Comparison of ENCODE assay signal across 9 mouse cellular contexts in the genomic region with DNA sequence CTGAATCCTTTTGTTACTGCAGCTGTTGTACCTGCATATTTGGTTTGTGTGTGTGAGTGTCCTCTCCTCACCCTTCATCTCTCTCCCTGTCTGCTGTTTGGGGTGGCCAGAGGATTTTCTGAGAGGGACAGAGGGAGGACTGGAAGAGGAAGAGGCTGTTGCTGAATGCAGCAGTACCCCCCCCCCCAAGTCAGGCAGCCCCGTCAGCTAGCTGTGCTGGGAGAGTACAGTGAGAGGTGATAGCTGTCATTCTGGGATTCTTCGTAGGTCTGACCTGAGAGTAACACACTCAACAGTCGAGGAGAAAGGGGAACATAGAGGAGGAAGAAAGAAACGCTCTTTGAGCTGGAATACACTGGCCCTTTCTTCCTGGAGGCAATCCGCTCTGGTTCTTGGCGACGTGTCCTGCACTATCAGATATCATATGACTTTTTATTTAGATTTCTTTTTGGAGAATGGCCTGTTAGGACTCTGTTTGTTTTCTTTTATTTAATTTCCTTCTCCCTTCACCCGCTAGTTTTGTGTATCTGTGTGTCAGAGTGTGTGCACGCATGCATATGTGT.
DNase-seq lines count a peak whose midpoint lies in the region; ATAC-seq and TF ChIP-seq lines count a peak whose summit lies in the region.
"Had no signal": no experiment of that assay in that cellular context is flagged by ENCODE, and none has a peak within 500 bp of the region (broad histone marks: within the 10 kb centered on the region; RNA-seq: fewer than 3 reads in every experiment).

No protein-coding gene starts in this region.

- TF ChIP-seq CTCF in liver, postnatal 0 days (IDR thresholded peaks at IDR 0.05; ENCODE audit: low read depth) = no peak

- intact Hi-C loops in left cerebral cortex, postnatal 4 days (cut with DNase I) = no loop called here

- no peak for ATAC-seq in liver, postnatal 0 days
- no peak for ATAC-seq in embryonic facial prominence, embryonic 13.5 days (ENCODE audit: insufficient number of reproducible peaks, insufficient read depth, low FRiP score, low TSS enrichment, low read depth)
- ATAC-seq in hindbrain, embryonic 14.5 days (ENCODE audit: low FRiP score) = no peak
- ATAC-seq in neural tube, embryonic 15.5 days (ENCODE audit: low FRiP score) = no peak
- ATAC-seq in monocyte, adult 5-6 weeks (replicated peaks; ENCODE audit: insufficient number of reproducible peaks, low FRiP score, low TSS enrichment, poor library complexity, severe bottlenecking) = no peak
- ATAC-seq in CD4-positive, CD25-positive, alpha-beta regulatory T cell, adult 4 months = no peak

- TF ChIP-seq EP300 in liver, postnatal 0 days (IDR thresholded peaks at IDR 0.05; ENCODE audit: low read depth) = no peak

- H3K9me3 ChIP-seq in liver, postnatal 0 days (ENCODE audit: low read length) = no peaks in the 10 kb centered on the region
- H3K9me3 ChIP-seq in embryonic facial prominence, embryonic 13.5 days = no peaks in the 10 kb centered on the region
- no peaks in the 10 kb centered on the region for H3K9me3 ChIP-seq in hindbrain, embryonic 14.5 days (ENCODE audit: control insufficient read depth, low read length)
- no peaks in the 10 kb centered on the region for H3K9me3 ChIP-seq in neural tube, embryonic 15.5 days (replicated peaks)
- H3K9me3 ChIP-seq: megakaryocyte, embryonic 14.5 days had no signal

- 37% methylated on average over 9 of the region's 9 CpGs for WGBS in liver, postnatal 0 days (ENCODE audit: insufficient replicate concordance)
- 14% methylated on average over 9 of the region's 9 CpGs for WGBS in embryonic facial prominence, embryonic 13.5 days
- 16% methylated on average over 9 of the region's 9 CpGs for WGBS in hindbrain, embryonic 14.5 days
- WGBS in neural tube, embryonic 15.5 days = 12% methylated on average over 9 of the region's 9 CpGs

- H3K27me3 ChIP-seq in liver, postnatal 0 days (ENCODE audit: insufficient read depth, low read length) = no peaks in the 10 kb centered on the region
- peaks cover 6% of the 10 kb centered on the region; the same call in 1 of the 2 replicates for H3K27me3 ChIP-seq in embryonic facial prominence, embryonic 13.5 days
- H3K27me3 ChIP-seq in hindbrain, embryonic 14.5 days (ENCODE audit: control insufficient read depth, insufficient read depth, low read length) = no peaks in the 10 kb centered on the region
- no peaks in the 10 kb centered on the region for H3K27me3 ChIP-seq in neural tube, embryonic 15.5 days (replicated peaks)

- no peak overlapping the region for H3K9ac ChIP-seq in liver, postnatal 0 days (replicated peaks)
- 0 out of 2 replicates have a peak overlapping the region, but pooled peaks have one; percentile 52 for H3K9ac ChIP-seq in embryonic facial prominence, embryonic 13.5 days
- H3K9ac ChIP-seq in hindbrain, embryonic 14.5 days = peak overlapping the region; percentile 79
- peak overlapping the region; percentile 48 for H3K9ac ChIP-seq in neural tube, embryonic 15.5 days (replicated peaks)

- DNase-seq in liver, postnatal 0 days = no peak
- DNase-seq in liver = no peak
- DNase-seq in hindbrain, embryonic 14.5 days (ENCODE audit: low spot score) = peak; percentile 44
- DNase-seq in left cerebral cortex, postnatal 4 days = no peak

- H3K4me3 ChIP-seq in liver, postnatal 0 days (ENCODE audit: low read depth, low read length) = no peak overlapping the region
- peak overlapping the region; percentile 16 for H3K4me3 ChIP-seq in embryonic facial prominence, embryonic 13.5 days
- peak overlapping the region; percentile 53 for H3K4me3 ChIP-seq in hindbrain, embryonic 14.5 days (replicated peaks; ENCODE audit: low read length)
- H3K4me3 ChIP-seq in neural tube, embryonic 15.5 days (replicated peaks) = peak overlapping the region; percentile 35
- H3K4me3 ChIP-seq: megakaryocyte, embryonic 14.5 days had no signal

- no peaks in the 10 kb centered on the region for H3K36me3 ChIP-seq in liver, postnatal 0 days (replicated peaks; ENCODE audit: insufficient read depth, low read length)
- no peaks in the 10 kb centered on the region for H3K36me3 ChIP-seq in embryonic facial prominence, embryonic 13.5 days
- no peaks in the 10 kb centered on the region for H3K36me3 ChIP-seq in hindbrain, embryonic 14.5 days (replicated peaks; ENCODE audit: control insufficient read depth, insufficient read depth)
- H3K36me3 ChIP-seq in neural tube, embryonic 15.5 days = no peaks in the 10 kb centered on the region

- H3K27ac ChIP-seq in liver, postnatal 0 days (ENCODE audit: low read depth) = no peak overlapping the region
- H3K27ac ChIP-seq in embryonic facial prominence, embryonic 13.5 days = peak overlapping the region; percentile 76
- peak overlapping the region; percentile 76 for H3K27ac ChIP-seq in hindbrain, embryonic 14.5 days
- H3K27ac ChIP-seq in neural tube, embryonic 15.5 days (replicated peaks) = peak overlapping the region; percentile 80

- H3K4me1 ChIP-seq in liver, postnatal 0 days (ENCODE audit: insufficient read depth) = no peaks in the 10 kb centered on the region; the same call in 1 of the 2 replicates
- H3K4me1 ChIP-seq in embryonic facial prominence, embryonic 13.5 days = peaks cover 20% of the 10 kb centered on the region
- H3K4me1 ChIP-seq in hindbrain, embryonic 14.5 days (replicated peaks; ENCODE audit: control insufficient read depth, insufficient read depth, low read length) = peaks cover 52% of the 10 kb centered on the region
- peaks cover 53% of the 10 kb centered on the region for H3K4me1 ChIP-seq in neural tube, embryonic 15.5 days

- H3K4me2 ChIP-seq in liver, postnatal 0 days (ENCODE audit: low read depth, low read length) = 0 out of 2 replicates have a peak overlapping the region, but pooled peaks have one; percentile 15
- peak overlapping the region; percentile 50 for H3K4me2 ChIP-seq in embryonic facial prominence, embryonic 13.5 days
- H3K4me2 ChIP-seq in hindbrain, embryonic 14.5 days (replicated peaks) = peak overlapping the region; percentile 73
- H3K4me2 ChIP-seq in neural tube, embryonic 15.5 days = peak overlapping the region; percentile 70

Comparison
In these comparisons a context has a peak if more than half of its experiments do, and no peak if none do; other contexts are left out.
1. H3K4me2 ChIP-seq: peak in every context shown above with its lines; median percentile 73 in hindbrain, embryonic 14.5 days; 70 in neural tube, embryonic 15.5 days; 50 in embryonic facial prominence, embryonic 13.5 days; 15 in liver, postnatal 0 days.